Mouse (Mus musculus): Measurements from ENCODE around the gene Ppm1a. TPM values are rescaled to one million over a fixed set of nuclear protein-coding genes. Genes with fewer than 3 reads are reported as not detected.

The Ppm1a gene
- total RNA-seq, 2 experiments from 2014 or later = 265 TPM

DNA sequence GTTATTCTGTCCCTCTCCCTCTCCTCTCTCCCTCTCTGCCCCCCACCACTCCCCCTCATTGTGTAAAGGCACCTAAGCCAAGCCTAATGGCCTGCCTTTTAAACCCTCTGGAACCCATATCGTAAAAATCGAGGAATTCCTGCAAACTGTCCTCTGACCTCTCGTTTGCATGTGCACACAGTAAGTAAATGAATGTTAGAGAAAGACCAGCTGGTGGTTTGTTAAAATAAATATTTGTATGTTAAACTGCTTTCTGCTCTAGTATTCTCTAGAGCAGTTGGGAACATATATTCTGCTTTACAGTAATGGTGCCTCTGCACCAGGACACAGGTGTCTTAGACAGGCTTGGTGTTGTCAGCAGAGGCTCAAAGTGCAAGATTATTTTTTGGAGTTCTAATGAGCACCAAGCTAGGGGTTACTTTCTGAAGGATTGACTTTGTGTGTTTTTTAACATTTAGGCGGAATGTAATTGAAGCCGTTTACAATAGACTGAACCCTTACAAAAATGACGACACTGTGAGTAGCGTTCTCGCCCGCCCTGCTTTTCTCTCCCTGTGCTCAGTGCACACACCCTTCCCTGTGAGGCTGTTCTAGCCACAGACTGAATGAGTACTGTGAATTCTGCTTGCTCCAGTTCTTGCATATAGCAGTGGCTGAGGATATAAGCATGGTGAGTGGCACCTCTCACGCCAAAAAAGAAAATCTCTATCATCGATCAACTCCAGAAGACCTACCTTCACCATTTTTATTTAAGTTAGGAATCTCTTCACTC, 35.3 kb downstream of the Ppm1a start:
- DNase-seq (ENCODE audit: extremely low spot score in 1 of 2, low spot score in 2 of 2) = no peak

GRCm38 (mm10) chr12:72793983-72794382, 36.7 kb downstream of the Ppm1a start:
- no peak for DNase-seq (ENCODE audit: extremely low spot score in 1 of 2, low spot score in 2 of 2)
- intact Hi-C loops (cut with DNase I) = no loop called here

More for the DNA sequence above, 35.3 kb downstream of the Ppm1a start:
- intact Hi-C loops (cut with DNase I) = no loop called here

GRCm38 (mm10) chr12:72809798-72810197, 52.5 kb downstream of the Ppm1a start:
- no peak for DNase-seq (ENCODE audit: extremely low spot score in 1 of 2, low spot score in 2 of 2)
- intact Hi-C loops (cut with DNase I) = no loop called here

GRCm38 (mm10) chr12:72811588-72811987, 54.3 kb downstream of the Ppm1a start:
- DNase-seq (ENCODE audit: extremely low spot score in 1 of 2, low spot score in 2 of 2) = no peak
- intact Hi-C loops (cut with DNase I) = no loop called here

DNA sequence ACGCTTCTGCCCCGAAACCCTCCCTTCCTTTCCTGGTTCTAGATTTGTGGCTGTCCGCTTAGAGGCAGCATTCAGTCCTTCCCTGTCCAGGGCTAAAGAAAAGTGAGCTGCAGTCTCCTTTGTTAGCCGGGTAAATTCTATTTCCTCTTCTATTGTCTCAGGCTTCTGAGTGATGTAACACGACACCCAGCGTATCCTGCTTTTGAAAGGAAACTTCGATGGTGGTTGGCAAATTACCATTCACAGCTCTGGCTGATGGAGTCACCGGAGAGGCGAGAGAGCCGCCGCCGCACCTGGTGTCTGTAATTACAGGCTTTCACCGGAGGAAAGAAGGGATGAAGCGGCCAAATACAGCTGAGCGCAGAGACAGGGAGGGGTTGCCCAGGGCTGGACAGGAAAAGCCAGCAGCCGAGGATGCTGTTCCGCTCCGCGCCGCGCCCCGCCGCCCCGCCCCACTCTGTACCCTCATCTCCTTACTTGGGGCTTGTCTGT, 63.7 kb downstream of the Ppm1a start:
- intact Hi-C loops (cut with DNase I) = no loop called here
- DNase-seq (ENCODE audit: extremely low spot score in 1 of 2, low spot score in 2 of 2) = peak in 1 of 2 experiments; percentile 53

DNA sequence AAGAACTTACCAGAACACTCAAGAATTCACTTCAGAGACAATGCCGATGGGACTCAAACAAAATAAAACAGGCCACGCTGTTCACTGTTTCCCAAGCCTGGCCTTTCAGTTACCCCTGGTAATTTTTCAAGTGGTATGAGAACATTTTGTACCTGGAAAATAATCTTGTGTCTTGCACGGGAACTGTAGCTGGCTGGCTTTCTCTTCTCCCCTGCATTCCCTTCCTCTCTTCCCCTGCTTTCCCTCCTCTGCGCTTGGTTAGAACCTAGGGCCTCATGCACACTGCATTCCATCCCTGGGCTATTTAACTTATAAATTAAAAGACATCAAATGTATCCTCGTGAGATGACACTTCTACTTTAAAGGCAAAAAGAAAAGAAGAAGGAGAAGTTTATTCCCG, 64.3 kb downstream of the Ppm1a start:
- no peak for DNase-seq (ENCODE audit: extremely low spot score in 1 of 2, low spot score in 2 of 2)
- intact Hi-C loops (cut with DNase I) = no loop called here

- intact Hi-C loops (cut with DNase I) = no loop called here
- DNase-seq (ENCODE audit: extremely low spot score in 1 of 2, low spot score in 2 of 2) = no peak
Observed at GRCm38 (mm10) chr12:72825656-72826055, 68.4 kb downstream of the Ppm1a start.

- no peak for DNase-seq (ENCODE audit: extremely low spot score in 1 of 2, low spot score in 2 of 2)
- intact Hi-C loops (cut with DNase I) = no loop called here
Observed at GRCm38 (mm10) chr12:72828846-72829556, 71.7 kb downstream of the Ppm1a start.

DNA sequence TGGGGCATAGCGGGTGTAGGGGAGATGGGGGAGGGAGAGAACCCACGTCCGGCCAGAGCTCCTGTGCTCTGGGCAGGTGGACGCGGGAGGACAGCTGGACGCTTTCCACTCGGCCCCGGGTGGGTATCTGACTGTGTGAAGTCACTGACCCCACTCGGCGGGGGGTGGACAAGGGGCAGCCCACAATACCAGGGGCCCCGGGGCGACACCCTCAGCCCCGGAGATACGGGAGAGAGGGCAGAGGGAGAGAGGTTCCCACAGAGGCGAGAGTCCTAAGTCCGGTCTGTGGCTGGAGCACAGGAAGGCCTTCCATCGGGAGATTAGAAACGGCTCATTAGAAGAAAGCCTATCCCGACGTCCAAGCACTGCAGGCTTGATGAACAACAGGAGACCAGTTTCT, 72.5 kb downstream of the Ppm1a start:
- intact Hi-C loops (cut with DNase I) = no loop called here

GRCm38 (mm10) chr12:72830317-72830716, 73.1 kb downstream of the Ppm1a start:
- intact Hi-C loops (cut with DNase I) = no loop called here
- DNase-seq (ENCODE audit: extremely low spot score in 1 of 2, low spot score in 2 of 2) = no peak

More for the DNA sequence above, 72.5 kb downstream of the Ppm1a start:
- peak in 1 of 2 experiments; percentile 34 for DNase-seq (ENCODE audit: extremely low spot score in 1 of 2, low spot score in 2 of 2)

GRCm38 (mm10) chr12:72831711-72832432, 74.6 kb downstream of the Ppm1a start:
- intact Hi-C loops (cut with DNase I) = no loop called here
- DNase-seq (ENCODE audit: extremely low spot score in 1 of 2, low spot score in 2 of 2) = peak; percentile 73 to 80

DNA sequence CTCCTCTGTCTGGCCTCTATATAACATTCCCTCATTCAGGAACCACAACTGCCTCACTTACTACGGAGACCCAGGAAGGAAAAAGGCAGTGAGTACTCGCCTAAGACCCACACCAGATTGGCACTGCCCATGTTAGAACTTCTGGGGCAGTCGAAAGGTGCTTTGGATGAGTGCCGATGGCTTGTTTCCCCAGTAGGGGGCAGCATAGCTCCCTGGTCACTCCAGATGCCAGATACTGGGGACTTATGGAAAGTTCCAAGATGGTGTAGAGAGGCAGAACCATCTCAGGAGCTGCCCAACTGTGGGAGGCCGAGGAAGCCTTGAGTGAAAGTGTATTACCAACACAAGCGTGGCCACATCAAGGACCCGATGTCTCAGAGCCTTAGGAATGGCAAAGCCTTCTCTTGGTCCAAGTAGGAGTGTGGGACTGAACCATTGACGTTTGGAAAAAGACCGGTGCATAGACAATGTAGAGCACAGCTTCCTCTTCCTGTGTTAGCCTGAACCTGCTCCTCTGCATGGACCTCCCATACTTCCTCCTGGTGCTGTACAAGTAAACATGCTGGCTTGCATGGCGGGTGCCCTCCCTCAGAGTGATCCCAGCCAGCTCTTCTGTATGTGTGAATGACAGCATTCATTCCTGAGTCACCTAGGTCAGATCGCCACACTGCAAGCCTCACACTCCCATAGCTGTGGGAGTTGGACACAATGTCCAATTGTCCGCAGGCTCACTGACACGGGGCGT, 77.7 kb downstream of the Ppm1a start:
- intact Hi-C loops (cut with DNase I) = no loop called here
- DNase-seq (ENCODE audit: extremely low spot score in 1 of 2, low spot score in 2 of 2) = no peak

DNA sequence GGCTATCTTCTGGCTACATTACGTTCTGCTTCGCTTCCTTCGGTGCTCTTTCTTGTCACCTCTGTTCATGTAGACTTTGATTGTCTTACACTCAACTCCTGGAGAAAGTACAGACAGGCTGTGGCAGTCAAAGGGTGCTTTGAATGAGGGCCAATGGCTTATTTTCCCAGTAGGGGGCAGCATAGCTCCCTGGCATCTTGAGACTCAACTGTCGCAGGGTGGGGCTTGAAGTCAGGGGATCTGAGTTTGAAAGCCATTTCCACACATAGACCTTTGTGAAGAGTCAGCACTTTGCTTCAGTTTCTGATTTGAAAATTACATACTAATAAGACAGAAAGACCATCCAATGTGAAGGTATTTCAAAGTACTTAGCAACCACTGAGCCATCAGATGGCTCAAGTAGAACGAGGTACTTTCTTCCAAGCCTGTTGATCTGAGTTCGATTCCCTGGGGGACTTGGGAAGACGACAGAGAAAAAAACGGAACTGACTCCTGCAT, 78.3 kb downstream of the Ppm1a start:
- intact Hi-C loops (cut with DNase I) = no loop called here
- DNase-seq (ENCODE audit: extremely low spot score in 1 of 2, low spot score in 2 of 2) = no peak

DNA sequence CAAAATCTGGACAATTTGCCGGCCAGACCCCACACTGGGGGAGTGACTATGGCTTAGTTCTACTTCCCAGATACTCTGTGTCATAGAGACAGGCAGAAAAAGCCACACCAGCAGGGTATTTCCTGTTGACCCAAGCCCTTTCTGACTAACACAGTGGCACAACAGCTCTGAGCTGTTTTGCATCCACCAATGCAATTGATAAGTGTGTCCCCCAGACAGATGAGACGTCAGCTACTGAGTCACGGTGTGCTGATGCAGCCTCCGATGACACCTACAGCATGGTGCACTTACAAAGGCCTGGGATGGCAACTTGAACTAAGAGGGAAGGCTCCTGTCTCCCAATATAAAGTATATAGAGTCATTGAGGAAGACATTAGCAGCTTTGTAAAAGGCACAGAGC, 80.0 kb downstream of the Ppm1a start:
- intact Hi-C loops (cut with DNase I) = no loop called here
- DNase-seq (ENCODE audit: extremely low spot score in 1 of 2, low spot score in 2 of 2) = no peak

- DNase-seq (ENCODE audit: extremely low spot score in 1 of 2, low spot score in 2 of 2) = no peak
- intact Hi-C loops (cut with DNase I) = no loop called here
Observed at GRCm38 (mm10) chr12:72841500-72841899, 84.2 kb downstream of the Ppm1a start.

GRCm38 (mm10) chr12:72843135-72843534, 85.9 kb downstream of the Ppm1a start:
- intact Hi-C loops (cut with DNase I) = no loop called here

DNA sequence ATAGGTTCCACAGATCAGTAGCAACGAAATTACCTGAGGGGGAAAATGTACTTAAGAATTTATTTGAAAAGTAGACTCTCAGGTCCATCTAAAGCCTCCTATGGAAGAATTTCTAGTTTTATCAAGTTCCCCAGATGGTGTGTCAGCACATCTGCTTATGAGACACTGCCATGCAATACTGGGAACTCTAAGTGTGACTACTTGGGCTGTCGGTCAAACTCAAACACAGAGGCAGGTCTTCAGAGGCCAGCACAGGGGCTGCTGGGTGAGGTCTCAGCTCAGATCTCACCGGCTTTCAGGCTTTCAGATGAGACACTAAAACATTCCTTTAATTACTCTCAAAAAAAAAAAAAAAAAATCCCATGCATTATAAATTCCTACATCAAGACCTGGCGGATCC, 86.3 kb downstream of the Ppm1a start:
- intact Hi-C loops (cut with DNase I) = no loop called here
- no peak for DNase-seq (ENCODE audit: extremely low spot score in 1 of 2, low spot score in 2 of 2)

More at GRCm38 (mm10) chr12:72843135-72843534, 85.9 kb downstream of the Ppm1a start:
- DNase-seq (ENCODE audit: extremely low spot score in 1 of 2, low spot score in 2 of 2) = no peak

- intact Hi-C loops (cut with DNase I) = no loop called here
- peak in 1 of 2 experiments; percentile 84 for DNase-seq (ENCODE audit: extremely low spot score in 1 of 2, low spot score in 2 of 2)
Observed at GRCm38 (mm10) chr12:72843973-72844620, 86.8 kb downstream of the Ppm1a start.

Measured in left cerebral cortex, postnatal 10 days (tissue).